Mouse (Mus musculus) retina, postnatal 1 day (tissue): ENCODE results near the gene Ano4.
"Not testable (repeated sequence)": the region's sequence is repeated elsewhere in the genome, so short reads cannot be mapped to it uniquely, and the experiment has no call there.

Source experiments
- DNase-seq: peaks from one replicate; pipeline ENCODE4 v3.0.0-alpha.2; 2012

Ano4 gene

GRCm38 (mm10) chr10:89114381-89114780 lies 230.2 kb downstream of the Ano4 start:
- no peak for DNase-seq

GRCm38 (mm10) chr10:89111466-89111865 lies 233.1 kb downstream of the Ano4 start:
- no peak for DNase-seq

- DNase-seq = no peak
Observed at GRCm38 (mm10) chr10:89110917-89111316, 233.6 kb downstream of the Ano4 start.

GRCm38 (mm10) chr10:89103594-89103993 lies 241.0 kb downstream of the Ano4 start:
- no peak for DNase-seq

GRCm38 (mm10) chr10:89102025-89102424 lies 242.5 kb downstream of the Ano4 start:
- DNase-seq = no peak

GRCm38 (mm10) chr10:89098183-89098582 lies 246.4 kb downstream of the Ano4 start:
- no peak for DNase-seq

DNA sequence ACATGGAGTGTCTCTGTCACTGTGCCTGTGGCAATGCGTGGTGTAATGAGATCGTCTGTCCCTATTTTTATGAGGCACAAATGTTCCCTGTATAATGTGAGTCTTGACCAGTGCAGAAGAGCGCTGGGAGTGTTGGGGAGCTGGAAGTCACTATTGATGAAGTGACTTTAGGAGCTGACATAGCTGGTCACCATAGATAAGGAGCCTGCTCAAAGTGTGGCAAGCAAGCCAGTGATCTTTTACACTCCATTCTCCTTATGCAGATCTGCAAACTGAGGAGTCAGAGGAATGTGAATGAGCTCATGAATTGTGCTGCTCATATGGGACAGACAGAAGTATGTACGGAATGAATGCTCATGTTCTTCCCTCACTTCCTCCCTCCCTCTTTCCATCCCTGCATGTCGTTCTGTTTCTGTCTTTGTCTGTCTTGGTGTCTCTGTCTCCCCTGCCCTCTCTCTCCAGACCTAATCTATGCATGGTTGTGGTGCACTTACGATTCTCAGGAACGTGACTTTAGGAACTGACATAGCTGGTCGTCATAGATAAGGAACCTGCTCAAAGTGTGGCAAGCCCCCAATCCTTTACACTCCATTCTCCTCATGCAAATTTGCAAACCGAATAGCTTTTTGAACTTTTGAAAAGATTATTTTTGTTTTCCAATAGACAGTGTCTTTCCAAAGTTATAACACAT lies 252.1 kb downstream of the Ano4 start:
- no peak for DNase-seq

GRCm38 (mm10) chr10:89077447-89077846 lies 267.1 kb downstream of the Ano4 start:
- DNase-seq = no peak

GRCm38 (mm10) chr10:89055891-89056290 lies 288.7 kb downstream of the Ano4 start:
- DNase-seq = no peak

DNA sequence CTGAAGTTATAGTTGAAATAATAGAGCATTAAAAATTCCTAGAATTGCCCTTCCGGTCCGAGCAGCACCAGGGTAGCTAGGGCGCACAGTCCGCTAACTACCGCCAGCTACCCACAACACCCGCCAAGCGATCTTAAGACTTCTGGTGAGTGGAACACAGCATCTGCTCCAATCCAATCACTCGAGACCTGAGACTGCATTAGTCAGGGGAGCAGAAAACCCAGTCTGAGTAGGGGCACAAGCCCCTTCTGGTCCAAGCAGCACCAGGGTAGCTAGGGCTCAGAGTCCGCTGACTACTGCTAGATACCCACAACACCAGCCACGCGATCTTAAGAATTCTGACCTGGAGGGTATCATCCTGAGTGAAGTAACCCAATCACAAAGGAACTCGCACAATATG lies 299.6 kb downstream of the Ano4 start:
- not testable (repeated sequence) for DNase-seq

GRCm38 (mm10) chr10:89044166-89044565 lies 300.4 kb downstream of the Ano4 start:
- no peak for DNase-seq

- DNase-seq = peak; percentile 11
Observed at GRCm38 (mm10) chr10:89018926-89019325, 325.6 kb downstream of the Ano4 start.

DNA sequence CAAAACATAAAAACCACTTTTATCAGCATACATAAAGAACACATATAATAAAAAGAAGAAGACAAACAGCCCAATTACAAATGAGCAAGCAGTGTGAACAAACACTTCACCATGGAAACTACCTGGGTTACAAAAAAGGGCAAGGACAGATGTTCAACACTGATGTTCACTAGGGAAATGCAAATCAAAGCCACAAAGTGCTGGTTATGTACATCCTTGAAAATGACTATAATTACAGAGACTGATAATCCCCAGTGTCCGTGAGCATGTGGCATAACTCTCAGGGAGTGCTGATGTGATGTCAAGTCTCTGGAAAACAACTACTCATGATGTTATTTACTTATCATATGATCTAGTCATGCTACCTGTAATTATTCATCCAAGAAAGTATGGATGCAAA lies 336.3 kb downstream of the Ano4 start:
- no peak for DNase-seq

- DNase-seq = no peak
Observed at GRCm38 (mm10) chr10:89004518-89004917, 340.0 kb downstream of the Ano4 start.

DNA sequence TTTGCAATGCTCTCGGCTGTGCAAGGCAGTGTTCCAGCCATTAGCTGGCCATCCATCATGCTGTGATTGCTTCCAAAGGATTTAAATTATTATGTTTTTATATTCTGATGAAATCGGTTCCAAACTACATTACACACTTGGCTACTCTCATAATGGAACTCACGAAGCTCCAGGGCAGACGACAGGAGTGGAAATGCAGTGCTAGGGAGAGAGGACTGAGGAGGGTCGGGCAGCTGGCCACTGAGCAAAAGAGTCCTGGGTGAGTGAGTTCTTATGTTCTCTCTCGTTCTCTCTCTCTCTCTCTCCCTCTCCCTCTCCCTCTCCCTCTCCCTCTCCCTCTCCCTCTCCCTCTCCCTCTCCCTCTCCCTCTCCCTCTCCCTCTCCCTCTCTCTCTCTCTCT lies 357.6 kb downstream of the Ano4 start:
- no peak for DNase-seq

DNA sequence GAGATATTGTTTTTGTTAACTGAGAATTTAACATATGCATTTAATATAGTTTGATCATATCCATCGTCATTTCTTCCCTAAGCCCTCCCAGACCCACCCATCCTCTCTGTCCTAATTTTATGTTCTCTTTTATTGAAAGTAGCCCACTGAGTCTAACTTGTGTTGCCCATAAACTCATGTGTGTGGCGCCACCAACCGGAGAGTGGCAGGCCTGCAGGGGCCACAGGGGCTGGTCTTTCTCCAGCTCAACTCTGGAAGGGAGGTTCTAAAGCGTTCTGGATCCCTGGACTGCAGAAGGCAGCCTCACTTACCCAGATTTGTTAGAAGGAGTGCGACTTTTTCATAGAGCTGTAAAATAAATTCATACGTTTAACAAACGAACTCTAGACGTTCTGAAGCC lies 361.1 kb downstream of the Ano4 start:
- DNase-seq = peak; percentile 24

DNA sequence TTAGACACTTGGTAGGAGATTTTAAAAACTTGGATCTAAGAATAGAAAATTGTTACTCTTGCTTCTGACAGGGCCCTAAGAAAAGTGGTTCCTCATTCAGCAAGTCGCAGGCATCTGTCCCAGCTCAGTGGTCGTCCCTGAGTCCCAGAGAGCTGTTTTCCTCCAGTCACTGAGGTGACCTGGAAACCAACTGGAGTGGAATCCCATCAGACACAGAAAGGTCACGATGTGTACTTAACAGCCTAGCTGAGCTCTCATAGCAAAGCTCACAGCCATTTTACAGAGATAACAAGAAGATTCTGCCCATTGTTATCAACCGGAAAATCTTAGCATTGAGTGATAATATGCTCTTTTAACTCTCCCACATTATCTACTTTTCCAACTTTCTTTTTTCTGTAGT lies 365.1 kb downstream of the Ano4 start:
- peak; percentile 60 for DNase-seq

DNA sequence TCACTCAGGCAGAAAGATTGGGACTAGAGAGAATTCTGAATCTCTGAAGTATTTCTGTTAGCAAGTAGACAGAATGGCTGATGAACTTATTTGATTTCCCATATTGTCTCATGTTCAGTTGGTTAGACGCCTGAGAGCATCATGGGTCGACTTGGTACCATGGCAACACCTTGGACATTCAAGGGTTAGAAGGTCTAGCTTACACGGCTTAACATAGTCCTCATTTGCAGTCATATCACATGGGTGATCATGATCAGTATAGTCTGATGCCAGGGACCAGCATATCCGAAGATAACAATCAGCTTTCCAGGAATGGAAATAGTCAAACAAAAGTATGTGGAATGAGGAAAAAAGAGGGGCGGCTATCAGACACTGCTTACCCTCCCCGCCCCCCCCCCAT lies 365.6 kb downstream of the Ano4 start:
- peak; percentile 11 for DNase-seq

DNA sequence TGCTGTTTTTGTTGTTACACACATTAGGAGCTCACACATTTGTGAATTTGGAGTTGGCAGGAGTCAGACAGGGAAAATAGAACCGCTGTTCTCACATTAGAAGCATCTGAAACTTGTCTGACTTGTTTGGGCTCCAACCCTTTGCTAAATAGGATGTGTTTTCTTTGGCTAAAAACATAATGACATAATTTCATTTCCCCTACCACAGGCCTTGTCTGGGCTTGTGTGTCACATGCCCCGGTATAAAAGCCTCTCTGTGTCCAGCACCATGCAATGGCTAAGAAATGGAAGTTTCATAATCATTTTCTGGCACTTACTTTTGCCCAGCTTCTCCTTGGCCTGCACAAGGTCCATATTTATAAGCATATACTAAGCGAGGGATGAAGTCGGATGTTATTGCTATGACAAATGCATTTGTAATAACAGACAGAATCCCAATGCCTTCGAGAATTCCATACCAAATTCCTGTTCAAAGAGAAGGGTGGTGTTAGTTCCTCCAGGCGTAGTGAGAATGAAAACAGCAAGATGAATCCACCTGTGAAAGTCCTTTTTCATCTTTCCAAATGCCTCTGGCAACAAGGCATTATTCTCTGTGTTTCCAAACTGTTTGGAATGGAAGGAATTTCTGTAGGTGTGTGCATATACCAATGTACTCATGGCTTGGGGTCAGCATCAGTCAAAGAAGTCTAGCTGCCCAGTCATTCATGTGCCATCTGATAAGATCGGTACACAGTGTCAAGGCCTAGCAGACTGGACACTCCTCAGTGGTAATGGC lies 373.4 kb downstream of the Ano4 start:
- DNase-seq = no peak

DNA sequence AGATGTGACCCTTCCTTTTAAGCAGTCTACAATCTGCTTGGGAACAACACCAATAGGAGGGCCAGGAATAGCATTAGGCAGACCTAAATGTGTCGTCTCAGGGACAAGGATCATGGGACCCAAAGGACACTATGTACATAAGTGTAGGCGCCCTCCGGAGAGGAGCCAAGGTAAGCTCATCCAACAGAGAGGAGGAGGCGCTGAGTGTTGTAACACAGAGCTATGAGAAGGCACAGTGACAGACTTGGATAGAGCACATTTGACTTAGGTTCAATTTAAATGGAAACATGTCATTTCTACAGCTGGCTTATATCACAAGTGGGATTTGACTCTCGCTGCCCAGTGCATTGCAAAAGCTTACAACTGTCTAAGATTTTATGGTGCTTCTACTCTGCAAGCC lies 376.0 kb downstream of the Ano4 start:
- no peak for DNase-seq

DNA sequence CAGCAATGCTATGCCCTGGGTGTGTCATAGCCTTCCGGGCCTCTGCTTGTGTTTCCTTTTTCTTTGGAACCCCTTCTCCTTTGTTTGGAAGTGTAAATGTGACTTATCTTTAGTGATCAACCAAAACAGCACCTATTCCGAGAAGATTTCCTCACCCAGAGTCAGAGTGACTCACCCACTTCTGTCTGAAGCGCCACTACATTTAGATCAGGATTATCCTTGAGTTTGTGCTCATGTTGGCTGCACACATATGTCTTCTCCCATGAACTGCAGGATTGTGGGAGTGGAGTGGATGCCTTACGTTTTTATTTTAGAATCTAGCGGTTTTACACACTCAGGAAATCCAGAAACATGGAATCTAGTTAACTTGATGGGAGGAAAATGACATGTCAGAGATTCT lies 383.8 kb downstream of the Ano4 start:
- DNase-seq = no peak

DNA sequence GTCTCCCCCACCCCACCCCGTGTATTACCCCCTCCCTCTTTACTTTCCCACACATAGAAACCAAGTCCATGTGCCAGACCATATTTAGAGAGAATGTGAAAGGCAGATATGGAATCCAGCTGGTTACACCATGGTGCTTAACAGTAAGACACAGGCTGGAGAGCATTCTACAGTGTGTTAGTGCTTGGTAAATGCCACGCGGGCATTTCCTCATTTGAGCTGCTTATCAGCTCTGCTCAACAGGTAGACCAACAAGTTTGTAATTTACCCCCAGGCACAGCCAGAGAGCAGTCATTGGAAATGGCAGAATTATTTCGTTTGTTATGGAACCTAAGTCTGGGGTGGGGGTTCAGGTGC lies 394.3 kb downstream of the Ano4 start:
- DNase-seq = no peak

- no peak for DNase-seq
Observed at GRCm38 (mm10) chr10:88949649-88950296, 394.8 kb downstream of the Ano4 start.
